Mouse (Mus musculus) cerebellum, postnatal 14 days (tissue): Measurements from ENCODE around the gene Sp6.
A peak's percentile ranks its signal among the peaks of the same experiment; 100 is the strongest.

Experiments used
- DNase-seq, 2 experiments: peaks; one replicate each; pipeline ENCODE4 v3.0.0; 2021; ENCODE audit warnings: mixed read lengths in 2 of 2

The Sp6 gene

GRCm38 (mm10) chr11:96982355-96982754 lies 30.8 kb upstream of the Sp6 start:
- DNase-seq = peak; percentile 91 to 92

- no peak for DNase-seq
Observed at GRCm38 (mm10) chr11:96982859-96983258, 30.3 kb upstream of the Sp6 start, which contains the start of gene Sp2. Sp2 (minus strand) TSS chr11:96982959.

GRCm38 (mm10) chr11:96984903-96985302 lies 28.3 kb upstream of the Sp6 start:
- no peak for DNase-seq

GRCm38 (mm10) chr11:96986463-96986862 lies 26.7 kb upstream of the Sp6 start:
- DNase-seq = no peak

- no peak for DNase-seq
Observed at GRCm38 (mm10) chr11:96987873-96988655, 25.1 kb upstream of the Sp6 start.

GRCm38 (mm10) chr11:96991501-96991900 lies 21.7 kb upstream of the Sp6 start:
- no peak for DNase-seq

GRCm38 (mm10) chr11:96992722-96993311 lies 20.4 kb upstream of the Sp6 start:
- DNase-seq = no peak

GRCm38 (mm10) chr11:96995031-96995430 lies 18.2 kb upstream of the Sp6 start:
- no peak for DNase-seq

- no peak for DNase-seq
Observed at GRCm38 (mm10) chr11:96995836-96996772, 17.1 kb upstream of the Sp6 start.

- no peak for DNase-seq
Observed at GRCm38 (mm10) chr11:96996773-96997379, 16.3 kb upstream of the Sp6 start.

GRCm38 (mm10) chr11:96997380-96997956 lies 15.7 kb upstream of the Sp6 start:
- DNase-seq = peak in 1 of 2 experiments; percentile 50

- no peak for DNase-seq
Observed at GRCm38 (mm10) chr11:97003170-97003569, 10.0 kb upstream of the Sp6 start.

- no peak for DNase-seq
Observed at GRCm38 (mm10) chr11:97007093-97007794, 6.0 kb upstream of the Sp6 start.

GRCm38 (mm10) chr11:97009198-97009790 lies 3.9 kb upstream of the Sp6 start:
- no peak for DNase-seq

GRCm38 (mm10) chr11:97017696-97018582 lies 4.7 kb downstream of the Sp6 start:
- no peak for DNase-seq

- DNase-seq = no peak
Observed at GRCm38 (mm10) chr11:97018583-97019344, 5.6 kb downstream of the Sp6 start.

- no peak for DNase-seq
Observed at GRCm38 (mm10) chr11:97019345-97019708, 6.1 kb downstream of the Sp6 start.

GRCm38 (mm10) chr11:97021121-97021765 lies 8.0 kb downstream of the Sp6 start:
- no peak for DNase-seq

GRCm38 (mm10) chr11:97021873-97022484 lies 8.8 kb downstream of the Sp6 start:
- peak; percentile 76 to 88 for DNase-seq
